Mouse (Mus musculus) MEL (cell line): Measurements from ENCODE around the gene Hrh2. TPM values are rescaled to one million over a fixed set of nuclear protein-coding genes. Genes with fewer than 3 reads are reported as not detected.

Experiments used
- DNase-seq: peaks from one replicate; pipeline ENCODE4 v3.0.0; 2011; ENCODE audit warnings: low read depth, low spot score
- H3K27ac ChIP-seq: 2 replicates; pipeline ENCODE4 v1.5.1; 2012; ENCODE audit warnings: low read depth, mild to moderate bottlenecking, control low read depth, low read length, moderate library complexity; ENCODE audit not compliant: control insufficient read depth
- H3K27me3 ChIP-seq, 2 experiments: fragments of 150-350 bp in 1 of 2; sonication (generic) in 1 of 2; 2 replicates each; pipeline ENCODE4 v1.6.1; 2012; ENCODE audit warnings: low read length in 2 of 2, mild to moderate bottlenecking in 2 of 2, improper control_type of control experiment in 1 of 2, moderate library complexity in 1 of 2; ENCODE audit not compliant: insufficient read depth in 2 of 2, control insufficient read depth in 1 of 2
- H3K36me3 ChIP-seq, 2 experiments: 2 replicates each; pipeline ENCODE4 v1.6.1; 2012 to 2014; ENCODE audit warnings: low read length in 2 of 2, improper control_type of control experiment in 1 of 2, inconsistent platforms in 1 of 2, mild to moderate bottlenecking in 1 of 2; ENCODE audit not compliant: insufficient read depth in 2 of 2, control insufficient read depth in 1 of 2
- H3K4me1 ChIP-seq, 2 experiments: fragments of 150-350 bp in 1 of 2; sonication (generic) in 1 of 2; 2 replicates each; pipeline ENCODE4 v1.6.1; 2012; ENCODE audit warnings: low read length in 2 of 2, improper control_type of control experiment in 1 of 2, mild to moderate bottlenecking in 1 of 2; ENCODE audit not compliant: insufficient read depth in 2 of 2, control insufficient read depth in 1 of 2
- H3K4me3 ChIP-seq, 2 experiments: fragments of 150-350 bp in 1 of 2; sonication (generic) in 1 of 2; 2 replicates each; pipeline ENCODE4 v1.5.1; 2012; ENCODE audit warnings: low read depth in 2 of 2, low read length in 2 of 2, mild to moderate bottlenecking in 2 of 2, moderate library complexity in 2 of 2, control low read depth in 1 of 2, improper control_type of control experiment in 1 of 2; ENCODE audit not compliant: control insufficient read depth in 1 of 2, insufficient read depth in 1 of 2
- H3K79me2 ChIP-seq: 2 replicates; pipeline ENCODE4 v1.6.1; 2012; ENCODE audit warnings: mild to moderate bottlenecking, low read length, moderate library complexity; ENCODE audit not compliant: control insufficient read depth, poor library complexity, insufficient read depth
- H3K9ac ChIP-seq: 2 replicates; pipeline ENCODE4 v1.6.1; 2012; ENCODE audit warnings: low read depth, mild to moderate bottlenecking, control low read depth, low read length, moderate library complexity; ENCODE audit not compliant: control insufficient read depth, poor library complexity, severe bottlenecking
- H3K9me3 ChIP-seq: fragments of 150-350 bp; sonication (generic); replicated peaks from 2 replicates; pipeline ENCODE4 v1.6.1; 2012; ENCODE audit warnings: mild to moderate bottlenecking, low read length, improper control_type of control experiment, moderate library complexity; ENCODE audit not compliant: insufficient read depth
- BHLHE40 ChIP-seq: IDR thresholded peaks from 2 replicates; pipeline ENCODE4 v1.6.1; 2012; ENCODE audit warnings: low read depth, mild to moderate bottlenecking, inconsistent platforms, low read length, improper control_type of control experiment, borderline replicate concordance
- CHD1 ChIP-seq: IDR thresholded peaks from 2 replicates; pipeline ENCODE4 v1.6.1; 2012; ENCODE audit warnings: low read depth, mild to moderate bottlenecking, inconsistent platforms, low read length, improper control_type of control experiment
- CTCF ChIP-seq, 3 experiments: IDR thresholded peaks in 2 of 3; conservative IDR thresholded peaks in 1 of 3; 2 replicates each; pipeline ENCODE4 v1.5.1; 2011 to 2012; ENCODE audit warnings: low read length in 3 of 3, low read depth in 2 of 3, mild to moderate bottlenecking in 2 of 3, improper control_type of control experiment in 1 of 3, inconsistent platforms in 1 of 3, mixed read lengths in 1 of 3, moderate library complexity in 1 of 3; ENCODE audit not compliant: control insufficient read depth in 1 of 3, insufficient read depth in 1 of 3, poor library complexity in 1 of 3, severe bottlenecking in 1 of 3
- ELF1 ChIP-seq: IDR thresholded peaks from 2 replicates; pipeline ENCODE4 v1.6.1; 2014; ENCODE audit warnings: low read depth, mild to moderate bottlenecking, inconsistent platforms, low read length, improper control_type of control experiment, moderate library complexity
- ETS1 ChIP-seq: IDR thresholded peaks from 2 replicates; pipeline ENCODE4 v1.6.1; 2012; ENCODE audit warnings: low read depth, mild to moderate bottlenecking, inconsistent platforms, low read length, improper control_type of control experiment, moderate library complexity
- GATA1 ChIP-seq: IDR thresholded peaks from 2 replicates; pipeline ENCODE4 v1.6.1; 2011; ENCODE audit warnings: low read depth, low read length, improper control_type of control experiment
- HCFC1 ChIP-seq: IDR thresholded peaks from 2 replicates; pipeline ENCODE4 v1.6.1; 2012; ENCODE audit warnings: low read depth, mild to moderate bottlenecking, inconsistent platforms, low read length, improper control_type of control experiment, moderate library complexity
- JUND ChIP-seq: IDR thresholded peaks from 2 replicates; pipeline ENCODE4 v1.6.1; 2011; ENCODE audit warnings: low read depth, mild to moderate bottlenecking, improper control_type of control experiment, low read length
- KAT2A ChIP-seq: conservative IDR thresholded peaks from 2 replicates; pipeline ENCODE4 v1.6.1; 2012; ENCODE audit warnings: low read depth, low read length, improper control_type of control experiment, inconsistent platforms
- MAZ ChIP-seq: IDR thresholded peaks from 2 replicates; pipeline ENCODE4 v1.6.1; 2012; ENCODE audit warnings: low read depth, mild to moderate bottlenecking, inconsistent platforms, low read length, improper control_type of control experiment
- MEF2A ChIP-seq: IDR thresholded peaks from 2 replicates; pipeline ENCODE4 v1.6.1; 2014; ENCODE audit warnings: low read depth, mild to moderate bottlenecking, inconsistent platforms, low read length, improper control_type of control experiment; ENCODE audit not compliant: poor library complexity, insufficient replicate concordance, severe bottlenecking; ENCODE audit errors: extremely low read depth
- MXI1 ChIP-seq: IDR thresholded peaks from 2 replicates; pipeline ENCODE4 v1.6.1; 2011; ENCODE audit warnings: mild to moderate bottlenecking, low read depth, low read length, improper control_type of control experiment
- MYC ChIP-seq: IDR thresholded peaks from 2 replicates; pipeline ENCODE4 v1.6.1; 2011; ENCODE audit warnings: low read depth, mild to moderate bottlenecking, low read length, improper control_type of control experiment, moderate library complexity
- NRF1 ChIP-seq: IDR thresholded peaks from 2 replicates; pipeline ENCODE4 v1.6.1; 2014; ENCODE audit warnings: low read depth, mild to moderate bottlenecking, inconsistent platforms, low read length, improper control_type of control experiment, moderate library complexity; ENCODE audit not compliant: poor library complexity, insufficient read depth, severe bottlenecking
- POLR2A ChIP-seq, 2 experiments: IDR thresholded peaks; 2 replicates each; pipeline ENCODE4 v1.6.1; 2011 to 2012; ENCODE audit warnings: low read length in 2 of 2, mild to moderate bottlenecking in 2 of 2, control low read depth in 1 of 2, improper control_type of control experiment in 1 of 2, low read depth in 1 of 2, moderate library complexity in 1 of 2; ENCODE audit not compliant: control insufficient read depth in 1 of 2, insufficient read depth in 1 of 2, poor library complexity in 1 of 2
- POLR2AphosphoS2 ChIP-seq: IDR thresholded peaks from 2 replicates; pipeline ENCODE4 v1.6.1; 2011; ENCODE audit warnings: low read length, improper control_type of control experiment
- POLR2AphosphoS5 ChIP-seq: IDR thresholded peaks from 2 replicates; pipeline ENCODE4 v1.6.1; 2012; ENCODE audit warnings: low read depth, borderline replicate concordance, mild to moderate bottlenecking, inconsistent platforms, low read length, moderate library complexity, mixed read lengths
- RCOR1 ChIP-seq: IDR thresholded peaks from 2 replicates; pipeline ENCODE4 v1.6.1; 2012; ENCODE audit warnings: low read depth, mild to moderate bottlenecking, inconsistent platforms, low read length, improper control_type of control experiment
- SIN3A ChIP-seq: IDR thresholded peaks from 2 replicates; pipeline ENCODE4 v1.6.1; 2012; ENCODE audit warnings: low read length, improper control_type of control experiment, inconsistent platforms
- TAL1 ChIP-seq: IDR thresholded peaks from 2 replicates; pipeline ENCODE4 v1.6.1; 2012; ENCODE audit warnings: mild to moderate bottlenecking, inconsistent platforms, low read length, moderate library complexity, mixed read lengths
- TBP ChIP-seq: IDR thresholded peaks from 2 replicates; pipeline ENCODE4 v1.8.0; 2011; ENCODE audit warnings: low read depth, low read length, improper control_type of control experiment
- TCF12 ChIP-seq: IDR thresholded peaks from 2 replicates; pipeline ENCODE4 v1.6.1; 2014; ENCODE audit warnings: low read depth, mild to moderate bottlenecking, inconsistent platforms, low read length, improper control_type of control experiment, moderate library complexity
- UBTF ChIP-seq: IDR thresholded peaks from 2 replicates; pipeline ENCODE4 v1.6.1; 2012; ENCODE audit warnings: low read depth, mild to moderate bottlenecking, inconsistent platforms, low read length, improper control_type of control experiment, moderate library complexity, borderline replicate concordance; ENCODE audit not compliant: insufficient read depth
- USF1 ChIP-seq: IDR thresholded peaks from 2 replicates; pipeline ENCODE4 v1.6.1; 2014; ENCODE audit warnings: low read depth, mild to moderate bottlenecking, inconsistent platforms, low read length, improper control_type of control experiment, moderate library complexity
- ZKSCAN1 ChIP-seq: IDR thresholded peaks from 2 replicates; pipeline ENCODE4 v1.6.1; 2012; ENCODE audit warnings: low read depth, mild to moderate bottlenecking, inconsistent platforms, low read length, improper control_type of control experiment, moderate library complexity
- polyA plus RNA-seq, 2 experiments: library from polyadenylated mRNA; stranded (reverse) in 1 of 2; unstranded in 1 of 2; fragments of >175 nt in 1 of 2; fragments of >200 nt in 1 of 2; gene quantifications; 2 replicates each; pipeline versions ENCODE4 v1.2.1 to v1.2.4; 2012; ENCODE audit warnings: low replicate concordance in 2 of 2, low read depth in 1 of 2; ENCODE audit not compliant: insufficient read length in 2 of 2, insufficient read depth in 1 of 2, missing spikeins in 1 of 2
- total RNA-seq: library from RNA; depleted of rRNA; stranded (reverse); fragments of 300-350 nt; gene quantifications from 2 replicates; pipeline ENCODE4 v1.2.3, GENCODE M21; 2012

Gene Hrh2
- total and polyA plus RNA-seq, 3 experiments, result 0.07 TPM; not detected in 2

DNA sequence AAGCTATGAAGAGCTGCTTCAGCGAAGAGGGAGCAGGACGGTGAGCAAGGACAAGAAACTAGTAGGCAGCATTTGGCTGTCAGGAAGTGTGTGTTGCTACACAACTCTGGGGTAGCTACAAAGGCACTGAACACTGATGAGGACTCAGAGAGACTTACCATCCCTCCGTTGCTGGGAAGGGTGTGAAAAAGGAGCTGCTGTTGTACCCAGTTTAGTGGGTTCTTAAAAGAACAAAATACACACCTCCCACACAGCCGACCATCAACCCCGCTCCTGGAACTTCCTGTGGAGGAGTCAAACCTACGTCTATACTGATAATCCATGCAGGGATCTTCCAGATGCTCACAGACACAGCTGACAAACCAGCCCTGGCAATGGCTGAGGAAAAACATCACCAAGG is 85.5 kb downstream of the Hrh2 start (continued):
- TF ChIP-seq UBTF, result no peak
- TF ChIP-seq, all 39 proteins: peak for 0

DNA sequence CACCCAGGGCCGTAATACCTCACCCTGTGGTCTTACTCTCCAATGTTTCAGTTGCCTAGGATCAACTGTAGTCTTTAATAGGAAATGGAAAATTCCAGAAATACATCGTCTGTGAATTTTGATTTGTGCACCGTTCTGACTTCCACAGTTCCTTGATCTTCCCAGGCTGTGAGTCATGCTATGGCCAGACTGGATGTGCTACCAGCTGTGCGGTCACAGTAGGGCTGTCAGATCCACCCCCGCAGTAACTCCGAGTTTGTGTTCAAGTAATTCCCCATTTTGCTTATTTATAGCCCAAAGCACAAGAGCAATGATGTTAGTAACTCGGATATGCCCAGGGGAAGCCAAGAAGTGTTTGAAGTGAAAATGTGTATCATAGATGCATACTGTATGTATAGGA is 88.4 kb downstream of the Hrh2 start:
- peaks cover 0 to 3% of the 10 kb centered on the region in 2 experiments; a peak in 2 of 4 replicates for H3K27me3 ChIP-seq
- no peaks in the 10 kb centered on the region for H3K36me3 ChIP-seq
- H3K27ac ChIP-seq, result no peak overlapping the region
- H3K79me2 ChIP-seq, result no peaks in the 10 kb centered on the region
- no peak overlapping the region for H3K4me3 ChIP-seq
- no peaks in the 10 kb centered on the region for H3K4me1 ChIP-seq
- no peak for TF ChIP-seq POLR2A (IDR thresholded peaks at IDR 0.05; ENCODE audit: control insufficient read depth in 1 of 2, insufficient read depth in 1 of 2, low read depth in 1 of 2, low read length in 2 of 2, poor library complexity in 1 of 2)
- TF ChIP-seq ETS1, result no peak
- no peak for TF ChIP-seq MYC
- no peak for TF ChIP-seq TAL1
- TF ChIP-seq ELF1, result no peak
- TF ChIP-seq POLR2AphosphoS2, result no peak
- no peak for TF ChIP-seq CTCF (IDR thresholded peaks at IDR 0.05 in 2 of 3, conservative IDR thresholded peaks at IDR 0.05 in 1 of 3; ENCODE audit: control insufficient read depth in 1 of 3, insufficient read depth in 1 of 3, low read depth in 2 of 3, low read length in 3 of 3, poor library complexity in 1 of 3, severe bottlenecking in 1 of 3)
- no peak for TF ChIP-seq HCFC1
- no peak for TF ChIP-seq POLR2AphosphoS5
- TF ChIP-seq NRF1, result no peak
- TF ChIP-seq MXI1, result no peak
- no peak for TF ChIP-seq USF1
- no peak for TF ChIP-seq TBP
- TF ChIP-seq SIN3A, result no peak
- TF ChIP-seq MEF2A, result no peak
- TF ChIP-seq, all 39 proteins: peak for 0
- Histone ChIP-seq H3K9me3 (no peaks in the 10 kb centered on the region), H3K9ac (no peak overlapping the region)
- no peak for DNase-seq

GRCm38 (mm10) chr13:54281149-54281548 is 89.2 kb downstream of the Hrh2 start:
- TF ChIP-seq CTCF (IDR thresholded peaks at IDR 0.05 in 2 of 3, conservative IDR thresholded peaks at IDR 0.05 in 1 of 3; ENCODE audit: control insufficient read depth in 1 of 3, insufficient read depth in 1 of 3, low read depth in 2 of 3, low read length in 3 of 3, poor library complexity in 1 of 3, severe bottlenecking in 1 of 3), result no peak
- no peak for TF ChIP-seq KAT2A
- no peak for TF ChIP-seq ZKSCAN1
- no peak for TF ChIP-seq HCFC1
- no peak for TF ChIP-seq RCOR1
- TF ChIP-seq JUND, result no peak
- no peak for TF ChIP-seq ELF1
- TF ChIP-seq ETS1, result no peak
- no peak for TF ChIP-seq CHD1
- no peak for TF ChIP-seq GATA1
- TF ChIP-seq TCF12, result no peak
- TF ChIP-seq TAL1, result no peak
- no peak for TF ChIP-seq MAZ
- TF ChIP-seq BHLHE40, result no peak
- no peak for TF ChIP-seq USF1
- H3K27ac ChIP-seq, result no peak overlapping the region
- H3K4me3 ChIP-seq, result no peak overlapping the region
- H3K36me3 ChIP-seq, result no peaks in the 10 kb centered on the region
- H3K79me2 ChIP-seq, result no peaks in the 10 kb centered on the region
- no peak overlapping the region for H3K9ac ChIP-seq
- H3K9me3 ChIP-seq, result no peaks in the 10 kb centered on the region
- H3K27me3 ChIP-seq, result peaks cover 0 to 3% of the 10 kb centered on the region in 2 experiments; a peak in 2 of 4 replicates
- no peaks in the 10 kb centered on the region for H3K4me1 ChIP-seq
- no peak for DNase-seq
